Mouse (Mus musculus): ENCODE results near the gene Slc20a1. TPM values are rescaled to one million over a fixed set of nuclear protein-coding genes. Genes with fewer than 3 reads are reported as not detected.

The Slc20a1 gene
- polyA plus RNA-seq, 1 experiment from 2014 or later = 50.3 TPM

DNA sequence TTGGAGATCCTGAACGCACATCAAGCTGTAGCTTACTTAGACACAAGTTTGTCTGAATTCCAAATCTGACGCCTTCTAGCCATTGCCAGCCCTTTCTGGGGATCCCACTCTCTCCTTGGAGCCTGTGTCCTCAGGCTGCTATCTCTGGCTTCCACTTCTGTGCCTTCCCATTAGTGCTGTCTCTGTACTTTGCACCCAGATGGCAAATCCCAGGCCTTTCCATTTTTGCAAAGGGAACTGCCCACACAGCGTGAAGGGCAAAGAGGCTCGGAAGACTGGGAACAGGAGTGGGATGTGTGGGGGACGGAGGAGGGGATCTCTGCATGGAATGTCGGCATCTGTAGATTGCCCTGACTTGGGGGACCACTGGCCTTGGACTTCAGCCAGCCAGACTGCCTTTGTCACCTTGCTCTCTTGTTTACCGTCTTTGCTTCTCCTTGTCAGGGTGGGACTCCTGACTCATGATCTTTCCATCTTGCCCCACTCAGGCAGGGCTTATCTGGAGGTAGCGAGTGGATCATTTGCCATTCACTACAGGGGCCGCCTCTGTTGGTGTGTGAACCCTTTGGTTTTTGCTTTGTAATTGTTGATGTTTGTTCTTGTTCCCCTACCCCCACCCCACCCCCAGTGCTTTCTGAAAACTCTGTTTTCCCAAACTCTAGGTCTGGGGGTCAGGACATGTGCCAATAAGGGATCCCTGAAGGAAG is 42.3 kb downstream of the Slc20a1 start:
- H3K9me3 ChIP-seq (ENCODE audit: control insufficient read depth, low read length) = no peaks in the 10 kb centered on the region
- H3K36me3 ChIP-seq (ENCODE audit: control insufficient read depth, insufficient read depth, low read length) = no peaks in the 10 kb centered on the region
- H3K4me3 ChIP-seq (ENCODE audit: low read depth, low read length) = no peak overlapping the region
- WGBS = 62% methylated on average over 9 of the region's 9 CpGs
- ATAC-seq (ENCODE audit: low FRiP score) = no peak
- no peaks in the 10 kb centered on the region for H3K4me1 ChIP-seq (replicated peaks; ENCODE audit: control insufficient read depth, insufficient read depth, low read length)
- no peak for DNase-seq (ENCODE audit: low spot score)
- H3K27me3 ChIP-seq (ENCODE audit: control insufficient read depth, insufficient read depth, low read length) = no peaks in the 10 kb centered on the region
- H3K27ac ChIP-seq (ENCODE audit: low read depth, low read length) = no peak overlapping the region
- no peak overlapping the region for H3K9ac ChIP-seq (ENCODE audit: low read depth, low read length)
- H3K4me2 ChIP-seq (replicated peaks; ENCODE audit: low read depth, low read length) = no peak overlapping the region

DNA sequence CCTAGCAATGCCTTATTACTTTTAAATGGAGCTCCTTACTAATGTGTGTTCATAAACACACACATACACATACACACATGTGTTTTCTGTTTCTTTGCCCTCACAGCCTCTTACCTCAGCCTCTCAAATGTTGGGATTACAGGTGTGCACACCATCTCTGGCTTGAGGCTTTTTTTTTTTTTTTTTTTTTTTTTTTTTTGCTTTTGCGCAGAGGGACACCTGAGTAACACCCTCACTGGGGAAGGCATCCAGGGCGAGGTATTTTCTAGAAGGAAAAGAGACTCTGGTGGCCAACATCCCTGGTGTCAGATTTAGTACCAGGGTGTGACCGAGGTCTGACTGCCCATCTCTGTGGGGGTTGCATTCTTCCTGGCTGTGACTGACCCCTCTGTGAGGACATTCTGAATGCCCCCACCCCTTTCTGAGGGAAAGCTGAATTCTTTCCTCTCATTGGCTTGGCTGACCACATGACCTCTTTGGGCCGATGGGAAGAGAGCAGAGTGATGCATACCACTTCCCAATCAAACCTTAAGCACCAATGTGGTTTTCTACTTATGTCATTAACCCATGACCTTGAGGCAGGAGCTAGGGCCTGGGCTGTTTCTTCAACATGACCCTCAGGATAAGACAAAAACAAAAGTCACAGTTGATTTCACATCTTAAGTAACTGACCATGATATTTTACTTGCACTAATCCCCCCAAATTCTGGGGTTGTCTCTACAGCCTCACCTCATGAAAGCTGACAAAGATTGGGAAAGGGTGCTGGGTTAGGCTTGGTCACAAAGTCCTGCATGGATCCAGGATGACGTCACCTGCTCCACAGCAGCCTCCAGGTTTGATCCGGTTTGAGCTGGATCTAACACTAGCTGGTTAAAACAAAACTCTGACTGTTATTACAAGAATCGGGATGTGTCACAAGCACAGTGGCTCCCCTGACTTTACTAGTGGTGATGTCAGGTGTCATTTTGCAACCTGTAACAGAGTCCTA is 43.6 kb downstream of the Slc20a1 start:
- Histone ChIP-seq H3K4me1 (replicated peaks; ENCODE audit: control insufficient read depth, insufficient read depth, low read length) (no peaks in the 10 kb centered on the region), H3K4me3 (ENCODE audit: low read depth, low read length) (no peak overlapping the region), H3K4me2 (replicated peaks; ENCODE audit: low read depth, low read length) (no peak overlapping the region), H3K36me3 (ENCODE audit: control insufficient read depth, insufficient read depth, low read length) (no peaks in the 10 kb centered on the region), H3K27me3 (ENCODE audit: control insufficient read depth, insufficient read depth, low read length) (no peaks in the 10 kb centered on the region), H3K27ac (ENCODE audit: low read depth, low read length) (no peak overlapping the region), H3K9ac (ENCODE audit: low read depth, low read length) (no peak overlapping the region), H3K9me3 (ENCODE audit: control insufficient read depth, low read length) (no peaks in the 10 kb centered on the region)
- 52% methylated on average over 7 of the region's 7 CpGs for WGBS
- DNase-seq (ENCODE audit: low spot score) (no peak), ATAC-seq (ENCODE audit: low FRiP score) (no peak)

DNA sequence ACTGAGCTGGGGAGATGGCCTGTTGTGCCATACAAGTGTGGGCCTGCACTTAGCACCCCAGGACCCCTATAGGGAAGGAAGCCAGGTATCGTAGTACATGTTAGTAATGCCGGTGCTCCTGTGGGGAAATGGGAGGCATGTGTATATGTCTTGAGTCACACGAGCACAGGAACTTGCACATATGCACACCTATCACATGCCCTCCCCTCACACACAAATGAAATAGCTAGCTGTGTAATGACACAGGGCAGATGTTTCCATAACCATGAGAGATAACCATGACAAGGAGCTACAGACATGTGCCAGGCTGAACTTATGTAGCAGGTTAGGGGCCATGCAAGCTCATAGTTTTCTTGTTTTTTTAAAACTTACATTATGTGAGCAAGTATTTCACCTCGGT is 44.4 kb downstream of the Slc20a1 start:
- DNase-seq (ENCODE audit: low spot score) (no peak), ATAC-seq (ENCODE audit: low FRiP score) (no peak)
- Histone ChIP-seq H3K4me3 (ENCODE audit: low read depth, low read length) (no peak overlapping the region), H3K27ac (ENCODE audit: low read depth, low read length) (no peak overlapping the region), H3K9me3 (ENCODE audit: control insufficient read depth, low read length) (no peaks in the 10 kb centered on the region), H3K4me2 (replicated peaks; ENCODE audit: low read depth, low read length) (no peak overlapping the region), H3K27me3 (ENCODE audit: control insufficient read depth, insufficient read depth, low read length) (no peaks in the 10 kb centered on the region), H3K4me1 (replicated peaks; ENCODE audit: control insufficient read depth, insufficient read depth, low read length) (no peaks in the 10 kb centered on the region), H3K9ac (ENCODE audit: low read depth, low read length) (no peak overlapping the region), H3K36me3 (ENCODE audit: control insufficient read depth, insufficient read depth, low read length) (no peaks in the 10 kb centered on the region)
- WGBS = 86% methylated on average over 4 of the region's 4 CpGs

DNA sequence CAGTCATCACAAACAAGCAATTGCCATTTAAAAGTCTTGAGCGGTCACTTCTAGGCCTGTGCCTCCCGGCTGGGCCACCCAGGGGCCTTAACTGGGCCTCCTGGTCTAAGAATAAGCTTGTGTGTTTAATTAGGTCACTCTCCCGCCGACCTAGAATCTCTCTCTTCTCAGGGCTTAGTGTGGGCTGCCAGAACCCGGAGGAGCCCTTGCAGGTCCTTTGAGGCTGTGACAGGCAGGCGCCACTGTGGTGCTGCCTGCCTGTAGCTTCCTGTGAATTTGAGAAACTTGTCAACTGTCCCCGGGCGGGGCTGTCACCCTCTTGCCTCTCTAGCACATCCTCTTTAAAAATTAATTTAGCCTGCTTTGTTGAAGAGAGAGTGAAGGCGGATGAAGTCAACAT is 45.2 kb downstream of the Slc20a1 start:
- 56% methylated on average over 9 of the region's 9 CpGs for WGBS
- DNase-seq (ENCODE audit: low spot score) (no peak), ATAC-seq (ENCODE audit: low FRiP score) (no peak)

DNA sequence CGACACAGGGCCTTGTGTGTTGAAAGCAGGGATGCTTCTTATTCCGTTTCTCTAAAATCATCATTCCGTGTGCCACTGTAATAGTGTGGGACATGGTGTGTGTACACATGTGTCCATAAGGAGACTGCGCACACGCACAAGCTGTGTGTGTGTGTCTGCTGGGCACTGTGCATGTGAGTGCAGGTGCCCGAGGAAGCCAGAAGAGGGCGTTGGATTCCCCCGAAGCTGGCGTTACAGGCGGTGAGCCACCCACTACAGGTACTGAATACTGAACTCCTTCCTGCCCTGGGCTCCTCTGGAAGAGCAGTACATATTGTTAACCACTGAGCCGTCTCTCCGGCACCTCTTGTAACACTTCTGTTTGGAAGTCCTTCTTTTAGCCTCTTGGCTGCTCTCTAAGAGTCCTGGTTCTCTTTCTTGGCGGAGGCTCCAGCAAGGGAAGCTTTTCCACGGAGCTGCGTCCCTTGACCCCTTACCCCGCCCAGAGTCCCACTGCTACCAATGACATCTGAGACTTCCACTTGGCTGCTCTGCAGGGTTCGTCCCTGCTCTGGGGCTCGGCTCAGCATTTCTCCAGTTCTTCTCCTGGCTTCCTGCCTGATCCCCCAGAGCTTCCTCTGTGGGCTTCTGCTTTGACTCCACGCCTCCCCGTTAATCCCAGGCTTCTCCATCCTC is 46.0 kb downstream of the Slc20a1 start:
- Histone ChIP-seq H3K27me3 (ENCODE audit: control insufficient read depth, insufficient read depth, low read length) (no peaks in the 10 kb centered on the region), H3K4me2 (replicated peaks; ENCODE audit: low read depth, low read length) (no peak overlapping the region), H3K4me3 (ENCODE audit: low read depth, low read length) (no peak overlapping the region), H3K9me3 (ENCODE audit: control insufficient read depth, low read length) (no peaks in the 10 kb centered on the region), H3K9ac (ENCODE audit: low read depth, low read length) (no peak overlapping the region), H3K4me1 (replicated peaks; ENCODE audit: control insufficient read depth, insufficient read depth, low read length) (no peaks in the 10 kb centered on the region), H3K27ac (ENCODE audit: low read depth, low read length) (no peak overlapping the region), H3K36me3 (ENCODE audit: control insufficient read depth, insufficient read depth, low read length) (no peaks in the 10 kb centered on the region)
- no peak for DNase-seq (ENCODE audit: low spot score)
- WGBS = 86% methylated on average over 20 of the region's 20 CpGs
- ATAC-seq (ENCODE audit: low FRiP score) = no peak

More for the DNA sequence above, 45.2 kb downstream of the Slc20a1 start:
- no peaks in the 10 kb centered on the region for H3K27me3 ChIP-seq (ENCODE audit: control insufficient read depth, insufficient read depth, low read length)
- H3K4me3 ChIP-seq (ENCODE audit: low read depth, low read length) = no peak overlapping the region
- no peaks in the 10 kb centered on the region for H3K9me3 ChIP-seq (ENCODE audit: control insufficient read depth, low read length)
- no peak overlapping the region for H3K27ac ChIP-seq (ENCODE audit: low read depth, low read length)
- H3K36me3 ChIP-seq (ENCODE audit: control insufficient read depth, insufficient read depth, low read length) = no peaks in the 10 kb centered on the region
- no peak overlapping the region for H3K4me2 ChIP-seq (replicated peaks; ENCODE audit: low read depth, low read length)
- no peaks in the 10 kb centered on the region for H3K4me1 ChIP-seq (replicated peaks; ENCODE audit: control insufficient read depth, insufficient read depth, low read length)
- H3K9ac ChIP-seq (ENCODE audit: low read depth, low read length) = no peak overlapping the region

DNA sequence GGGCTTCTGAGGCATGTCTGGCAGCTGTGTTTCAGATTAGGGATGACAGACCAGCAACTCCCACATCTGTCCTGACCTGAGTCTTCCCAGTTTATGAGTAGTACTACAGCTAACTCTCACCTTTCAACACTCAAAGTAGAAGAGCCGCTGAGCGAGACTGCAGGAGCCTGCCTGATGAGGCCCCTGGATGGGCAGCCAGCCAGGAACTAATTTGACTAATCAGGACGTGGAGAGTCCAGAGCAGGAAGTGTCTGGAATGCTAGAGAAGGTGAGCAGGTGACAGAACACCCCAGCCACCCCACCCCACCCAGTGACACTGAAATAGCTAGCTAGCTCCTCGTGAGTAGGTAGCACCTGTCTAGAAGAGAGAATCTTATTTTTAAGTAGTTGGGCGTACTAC is 47.1 kb downstream of the Slc20a1 start:
- Histone ChIP-seq H3K36me3 (ENCODE audit: control insufficient read depth, insufficient read depth, low read length) (no peaks in the 10 kb centered on the region), H3K9ac (ENCODE audit: low read depth, low read length) (no peak overlapping the region), H3K4me3 (ENCODE audit: low read depth, low read length) (no peak overlapping the region), H3K27me3 (ENCODE audit: control insufficient read depth, insufficient read depth, low read length) (no peaks in the 10 kb centered on the region), H3K4me2 (replicated peaks; ENCODE audit: low read depth, low read length) (no peak overlapping the region), H3K27ac (ENCODE audit: low read depth, low read length) (no peak overlapping the region), H3K9me3 (ENCODE audit: control insufficient read depth, low read length) (no peaks in the 10 kb centered on the region), H3K4me1 (replicated peaks; ENCODE audit: control insufficient read depth, insufficient read depth, low read length) (no peaks in the 10 kb centered on the region)
- DNase-seq (ENCODE audit: low spot score) = no peak
- 61% methylated on average over 5 of the region's 5 CpGs for WGBS
- no peak for ATAC-seq (ENCODE audit: low FRiP score)

DNA sequence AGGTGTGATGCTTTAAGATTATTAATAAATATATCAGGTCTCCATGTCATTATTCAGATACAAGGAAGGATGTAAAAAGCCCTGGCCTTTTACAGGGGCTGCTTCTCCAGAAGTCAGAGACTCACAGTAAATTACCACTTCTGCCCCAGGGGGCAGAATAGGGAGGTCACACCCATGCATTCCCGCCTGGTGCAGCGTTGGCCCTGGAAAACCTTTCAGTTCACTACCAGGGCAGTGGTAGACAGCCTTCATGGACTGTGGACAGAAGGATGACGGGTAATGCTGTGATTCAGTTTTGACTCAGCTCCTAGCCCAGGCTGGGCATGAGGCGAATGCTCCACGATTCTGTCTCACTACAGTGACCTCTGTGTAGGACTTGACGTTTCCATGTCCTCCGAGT is 47.9 kb downstream of the Slc20a1 start:
- ATAC-seq (ENCODE audit: low FRiP score) (no peak), DNase-seq (ENCODE audit: low spot score) (no peak)
- Histone ChIP-seq H3K27ac (ENCODE audit: low read depth, low read length) (no peak overlapping the region), H3K4me2 (replicated peaks; ENCODE audit: low read depth, low read length) (no peak overlapping the region), H3K4me1 (replicated peaks; ENCODE audit: control insufficient read depth, insufficient read depth, low read length) (no peaks in the 10 kb centered on the region), H3K9ac (ENCODE audit: low read depth, low read length) (no peak overlapping the region), H3K9me3 (ENCODE audit: control insufficient read depth, low read length) (no peaks in the 10 kb centered on the region), H3K27me3 (ENCODE audit: control insufficient read depth, insufficient read depth, low read length) (no peaks in the 10 kb centered on the region), H3K36me3 (ENCODE audit: control insufficient read depth, insufficient read depth, low read length) (no peaks in the 10 kb centered on the region), H3K4me3 (ENCODE audit: low read depth, low read length) (no peak overlapping the region)
- whole genome bisulfite sequencing = 83% methylated on average over 7 of the region's 7 CpGs

DNA sequence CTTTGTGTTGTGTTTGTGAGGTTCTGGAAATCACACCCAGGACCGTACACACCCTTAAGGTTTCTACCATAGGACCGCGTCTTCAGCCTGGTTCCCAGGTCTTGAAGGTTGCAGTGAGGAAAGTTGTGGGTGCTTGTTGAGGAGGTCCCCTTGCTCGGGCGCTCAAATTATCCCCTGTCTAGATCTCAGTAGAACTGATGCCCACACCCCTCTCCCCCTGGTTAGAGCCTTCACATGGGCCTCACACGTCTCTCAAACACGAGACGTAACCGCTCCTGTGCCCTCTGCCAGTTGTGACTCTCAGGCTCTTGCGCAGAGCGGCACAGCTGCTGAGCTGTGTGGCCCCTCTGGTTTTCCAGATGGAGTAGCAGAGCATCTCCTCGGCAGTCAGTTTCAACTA is 48.4 kb downstream of the Slc20a1 start:
- H3K27ac ChIP-seq (ENCODE audit: low read depth, low read length) = no peak overlapping the region
- 92% methylated on average over 12 of the region's 12 CpGs for WGBS

More for the DNA sequence above, 48.4 kb downstream of the Slc20a1 start:
- no peaks in the 10 kb centered on the region for H3K36me3 ChIP-seq (ENCODE audit: control insufficient read depth, insufficient read depth, low read length)
- H3K27me3 ChIP-seq (ENCODE audit: control insufficient read depth, insufficient read depth, low read length) = no peaks in the 10 kb centered on the region
- ATAC-seq (ENCODE audit: low FRiP score) = no peak
- H3K4me2 ChIP-seq (replicated peaks; ENCODE audit: low read depth, low read length) = no peak overlapping the region
- H3K4me3 ChIP-seq (ENCODE audit: low read depth, low read length) = no peak overlapping the region
- no peak overlapping the region for H3K9ac ChIP-seq (ENCODE audit: low read depth, low read length)
- H3K9me3 ChIP-seq (ENCODE audit: control insufficient read depth, low read length) = no peaks in the 10 kb centered on the region
- no peaks in the 10 kb centered on the region for H3K4me1 ChIP-seq (replicated peaks; ENCODE audit: control insufficient read depth, insufficient read depth, low read length)
- DNase-seq (ENCODE audit: low spot score) = no peak
